Mouse (Mus musculus) brain, embryonic 18.5 days (tissue): ENCODE measurements around the gene Mpv17l.
"Not testable (repeated sequence)": the region's sequence is repeated elsewhere in the genome, so short reads cannot be mapped to it uniquely, and the experiment has no call there.

Experiments
- DNase-seq: peaks from one replicate; pipeline ENCODE4 v3.0.0-alpha.2; 2012; ENCODE audit warnings: low read depth, low spot score

Mpv17l gene

GRCm38 (mm10) chr16:13902888-13903483, at the start of gene Mpv17l, which contains the start of gene Pdxdc1:
Mpv17l (plus strand) TSS chr16:13903161.
Pdxdc1 (minus strand) TSS chr16:13903131.
- DNase-seq: peak; percentile 92

- no peak for DNase-seq
Observed at GRCm38 (mm10) chr16:13853886-13854285, 49.1 kb upstream of the Mpv17l start.

- DNase-seq: no peak
Observed at GRCm38 (mm10) chr16:13866076-13866475, 36.9 kb upstream of the Mpv17l start.

GRCm38 (mm10) chr16:13866616-13867015, 36.3 kb upstream of the Mpv17l start:
- DNase-seq: no peak

- not testable (repeated sequence) for DNase-seq
Observed at GRCm38 (mm10) chr16:13867406-13867805, 35.6 kb upstream of the Mpv17l start.

GRCm38 (mm10) chr16:13867910-13868514, 34.9 kb upstream of the Mpv17l start:
- DNase-seq: no peak

GRCm38 (mm10) chr16:13875483-13875882, 27.5 kb upstream of the Mpv17l start:
- no peak for DNase-seq

GRCm38 (mm10) chr16:13883094-13883774, 19.7 kb upstream of the Mpv17l start:
- no peak for DNase-seq

GRCm38 (mm10) chr16:13890449-13890848, 12.5 kb upstream of the Mpv17l start:
- DNase-seq: no peak

GRCm38 (mm10) chr16:13892850-13893249, 10.1 kb upstream of the Mpv17l start:
- no peak for DNase-seq

GRCm38 (mm10) chr16:13894097-13894496, 8.9 kb upstream of the Mpv17l start:
- DNase-seq: no peak

- no peak for DNase-seq
Observed at GRCm38 (mm10) chr16:13895740-13896139, 7.2 kb upstream of the Mpv17l start.

GRCm38 (mm10) chr16:13896357-13896756, 6.6 kb upstream of the Mpv17l start:
- DNase-seq: no peak

- no peak for DNase-seq
Observed at GRCm38 (mm10) chr16:13898981-13899380, 4.0 kb upstream of the Mpv17l start.

- no peak for DNase-seq
Observed at GRCm38 (mm10) chr16:13902397-13902831, 547 bp upstream of the Mpv17l start.

- DNase-seq: peak; percentile 85
Observed at GRCm38 (mm10) chr16:13903488-13903887, 527 bp downstream of the Mpv17l start.

GRCm38 (mm10) chr16:13907297-13907696, 4.3 kb downstream of the Mpv17l start:
- DNase-seq: no peak

GRCm38 (mm10) chr16:13920093-13920492, 17.1 kb downstream of the Mpv17l start:
- DNase-seq: no peak

- no peak for DNase-seq
Observed at GRCm38 (mm10) chr16:13921063-13921462, 18.1 kb downstream of the Mpv17l start.

- no peak for DNase-seq
Observed at GRCm38 (mm10) chr16:13921781-13922180, 18.8 kb downstream of the Mpv17l start.

GRCm38 (mm10) chr16:13922499-13922898, 19.5 kb downstream of the Mpv17l start:
- DNase-seq: not testable (repeated sequence)

- not testable (repeated sequence) for DNase-seq
Observed at GRCm38 (mm10) chr16:13922966-13923365, 20.0 kb downstream of the Mpv17l start.
